Mouse (Mus musculus): ENCODE results near the gene Prkch.
"Not testable (repeated sequence)": the region's sequence is repeated elsewhere in the genome, so short reads cannot be mapped to it uniquely, and the experiment has no call there.

Gene Prkch

DNA sequence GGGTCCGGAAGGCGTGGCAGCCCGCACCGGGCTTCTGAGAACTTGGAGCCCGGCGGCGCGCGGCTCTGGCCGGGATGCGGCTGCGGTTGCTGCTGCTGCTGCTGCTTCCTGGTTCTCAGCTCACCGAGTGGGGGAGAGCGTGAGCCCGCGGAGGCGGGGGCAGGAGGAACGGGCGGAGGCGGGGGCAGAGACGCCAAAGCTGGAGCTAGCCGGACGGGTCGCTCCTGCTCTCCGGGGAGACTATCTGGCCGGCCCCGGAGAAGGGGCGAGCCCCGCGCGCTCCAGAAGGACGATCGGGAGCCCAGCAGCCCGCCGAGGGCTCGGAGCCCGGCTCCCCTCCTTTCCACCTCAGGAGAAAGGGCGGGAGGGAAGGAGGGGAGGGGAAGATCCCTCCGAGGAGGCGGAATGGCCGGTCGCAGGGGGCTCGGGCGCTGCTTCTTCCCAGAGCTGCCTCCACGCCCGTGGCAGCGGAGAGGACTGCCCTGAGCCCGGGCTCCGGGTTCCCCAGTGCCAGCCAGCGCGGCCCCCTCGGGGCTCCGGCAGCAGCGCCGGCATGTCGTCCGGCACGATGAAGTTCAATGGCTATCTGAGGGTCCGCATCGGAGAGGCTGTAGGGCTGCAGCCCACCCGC, at the start of gene Prkch:
TSS of gene Prkch (plus strand) at position 187 of the 631 bp plus-strand sequence.
- peak; percentile 65 for DNase-seq

DNA sequence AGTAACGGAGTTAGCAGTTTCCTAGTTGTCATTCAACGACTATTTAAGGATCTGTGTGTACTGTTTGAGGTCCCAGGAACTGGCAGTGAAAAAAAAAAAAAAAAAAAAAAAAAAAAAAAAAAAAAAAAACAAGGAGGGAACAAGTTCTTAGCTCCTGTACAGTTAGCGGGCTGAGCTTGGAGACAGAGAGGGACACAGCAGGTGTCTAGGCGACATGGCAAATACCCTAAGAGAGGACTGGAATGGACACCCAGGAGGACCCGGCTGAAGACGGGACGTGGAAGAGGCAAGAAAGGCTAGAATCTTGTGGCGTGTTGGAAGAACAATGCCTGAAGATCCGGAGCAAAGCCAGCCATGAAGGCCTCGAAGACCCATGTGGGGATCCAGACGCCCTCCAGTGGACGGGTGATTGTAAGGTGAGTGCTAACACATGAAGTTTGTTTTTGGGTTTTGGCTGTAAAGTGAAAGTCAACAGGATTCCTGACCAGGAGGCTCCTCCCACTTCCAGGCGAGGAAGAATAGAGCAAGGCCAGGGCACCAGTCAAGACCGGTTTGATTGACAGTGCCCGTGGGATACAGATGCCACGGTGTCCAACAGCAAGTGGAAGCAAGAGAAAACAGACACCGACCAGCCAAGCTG, 47.0 kb upstream of the Prkch start:
- DNase-seq: no peak

DNA sequence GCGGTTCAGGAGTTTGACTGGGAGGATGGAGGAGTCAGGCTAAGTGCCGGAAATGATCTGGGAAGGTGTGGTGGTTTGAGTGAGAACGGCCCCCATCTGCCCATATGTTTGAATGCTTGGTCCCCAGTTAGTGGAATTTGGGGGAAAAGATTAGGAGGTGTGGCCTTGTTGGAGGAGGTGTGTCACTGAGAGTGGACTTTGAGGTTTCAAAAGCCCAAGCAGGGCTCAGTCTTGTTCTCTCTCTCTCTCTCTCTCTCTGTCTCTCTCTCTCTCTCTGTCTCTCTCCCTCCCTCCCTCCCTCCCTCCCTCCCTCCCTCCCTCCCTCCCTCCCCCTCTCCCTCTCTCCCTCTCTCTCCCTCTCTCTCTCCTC, 46.5 kb upstream of the Prkch start:
- not testable (repeated sequence) for DNase-seq

DNA sequence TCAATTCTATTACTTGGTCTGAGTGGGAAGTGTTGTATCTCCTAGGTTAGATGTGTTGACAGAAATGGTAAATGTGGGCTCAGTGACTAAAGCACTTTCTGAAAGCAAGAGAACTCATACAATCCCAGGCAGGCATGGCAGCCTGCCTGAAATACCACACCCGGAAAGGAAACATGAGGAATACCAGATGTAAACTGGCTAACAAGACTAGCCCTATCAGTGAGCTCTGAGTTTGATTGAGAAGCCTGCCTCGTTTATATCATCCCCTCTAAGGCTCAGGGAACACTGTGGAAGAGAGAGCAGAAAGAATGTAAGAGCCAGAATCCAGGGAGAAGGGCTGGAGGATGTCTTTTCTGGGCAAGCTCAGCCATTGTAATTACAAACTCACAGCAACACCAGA, 45.4 kb upstream of the Prkch start:
- no peak for DNase-seq

DNA sequence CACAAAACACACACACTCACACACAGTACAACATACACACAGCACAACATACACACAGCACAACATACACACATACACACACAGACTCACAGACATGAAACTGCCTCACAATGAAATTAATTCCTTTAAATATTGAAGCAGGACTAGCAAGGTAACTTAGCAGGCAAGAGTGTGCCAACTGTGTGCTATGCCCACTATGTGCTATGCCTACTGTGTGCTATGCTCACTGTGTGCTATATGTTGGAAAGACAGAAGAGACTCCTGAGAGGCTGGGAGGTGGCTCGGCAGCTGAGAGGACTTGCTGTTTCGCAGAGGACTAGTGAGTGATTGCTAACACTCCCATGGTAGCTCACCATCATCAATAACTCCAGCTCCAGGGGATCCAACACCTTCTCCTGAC, 44.2 kb upstream of the Prkch start:
- DNase-seq: no peak

DNA sequence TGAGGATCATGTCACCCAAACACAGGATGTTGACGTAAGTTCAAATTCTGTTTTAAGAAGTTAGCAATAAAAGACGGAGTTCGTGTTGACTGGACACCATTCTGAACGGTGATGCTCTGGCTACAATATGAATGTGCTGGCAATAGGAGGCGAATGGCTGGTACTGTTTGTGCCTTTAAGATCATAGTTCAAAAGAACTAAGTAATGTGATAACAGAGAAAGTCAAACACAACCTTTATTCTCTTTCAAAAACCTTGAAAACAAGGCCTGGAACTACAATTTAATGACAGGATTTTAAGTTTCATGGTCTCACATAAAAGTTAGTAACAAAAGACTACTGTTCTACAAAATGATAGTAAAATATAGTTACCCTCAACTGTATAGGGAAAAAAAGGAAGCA, 41.4 kb upstream of the Prkch start:
- DNase-seq: no peak

DNA sequence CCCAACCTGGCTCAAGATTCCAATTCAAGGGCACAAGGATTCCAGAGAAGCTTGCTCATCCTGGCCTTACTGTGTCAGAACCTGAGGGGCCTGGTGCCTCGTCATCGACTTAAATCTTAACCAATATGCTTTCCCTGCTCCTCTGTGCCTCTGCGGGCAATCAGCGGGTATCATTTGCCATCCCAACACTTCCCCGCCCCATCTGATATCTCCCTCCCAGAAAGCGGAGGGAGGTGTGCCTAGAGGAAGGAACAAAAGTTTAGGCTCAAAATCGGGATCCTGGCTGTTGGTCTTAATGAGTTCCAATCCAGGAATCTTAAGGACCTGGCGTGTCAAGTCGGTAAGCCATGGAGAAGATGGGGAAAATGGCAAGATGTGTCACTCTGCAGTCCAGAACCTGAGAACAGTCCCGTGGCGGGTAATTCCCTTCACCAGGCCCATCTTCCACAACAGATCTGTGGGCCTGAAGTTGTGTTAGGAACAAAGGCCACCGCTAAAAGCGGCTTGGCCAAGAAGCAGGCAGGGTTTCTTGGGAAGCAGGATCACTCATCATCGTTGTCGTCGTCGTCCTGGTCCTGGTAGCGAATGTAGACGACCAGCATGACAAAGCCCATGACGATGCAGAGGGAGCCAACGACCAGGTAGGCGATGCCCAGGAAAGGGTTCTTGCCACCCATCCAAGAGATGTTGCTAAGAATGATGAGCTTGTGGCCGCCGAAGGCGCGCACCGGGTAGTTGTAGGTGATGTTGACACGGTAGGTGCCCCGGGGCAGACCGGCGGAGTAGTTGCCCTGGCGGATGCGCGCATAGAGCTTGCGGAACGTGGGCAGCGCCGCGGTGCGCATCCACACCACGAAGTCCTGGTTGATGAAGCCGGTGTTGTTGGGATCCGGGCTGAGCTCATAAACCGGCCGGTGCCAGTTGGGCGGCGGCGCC, 39.6 kb upstream of the Prkch start:
- no peak for DNase-seq

DNA sequence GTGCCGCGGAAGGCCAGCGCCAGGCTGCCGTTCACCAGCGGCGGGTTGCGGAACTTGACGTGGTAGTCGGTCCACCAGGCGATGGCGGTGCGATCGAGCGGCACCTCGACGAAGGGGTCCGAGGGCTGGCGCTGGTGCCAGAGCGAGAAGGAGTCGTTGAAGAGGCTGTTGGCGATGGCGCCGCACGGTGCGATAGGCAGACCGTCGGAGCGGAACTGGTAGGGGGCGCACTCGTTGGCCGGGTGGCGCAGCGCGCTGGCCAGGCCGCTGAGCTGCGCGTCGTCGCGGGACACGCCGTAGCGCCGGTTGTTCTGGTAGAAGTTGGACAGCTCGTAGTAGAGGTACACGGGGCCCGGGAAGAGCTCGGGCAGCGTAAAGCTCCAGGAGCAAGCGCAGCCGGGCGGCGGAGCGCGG, 38.9 kb upstream of the Prkch start:
- peak; percentile 38 for DNase-seq

DNA sequence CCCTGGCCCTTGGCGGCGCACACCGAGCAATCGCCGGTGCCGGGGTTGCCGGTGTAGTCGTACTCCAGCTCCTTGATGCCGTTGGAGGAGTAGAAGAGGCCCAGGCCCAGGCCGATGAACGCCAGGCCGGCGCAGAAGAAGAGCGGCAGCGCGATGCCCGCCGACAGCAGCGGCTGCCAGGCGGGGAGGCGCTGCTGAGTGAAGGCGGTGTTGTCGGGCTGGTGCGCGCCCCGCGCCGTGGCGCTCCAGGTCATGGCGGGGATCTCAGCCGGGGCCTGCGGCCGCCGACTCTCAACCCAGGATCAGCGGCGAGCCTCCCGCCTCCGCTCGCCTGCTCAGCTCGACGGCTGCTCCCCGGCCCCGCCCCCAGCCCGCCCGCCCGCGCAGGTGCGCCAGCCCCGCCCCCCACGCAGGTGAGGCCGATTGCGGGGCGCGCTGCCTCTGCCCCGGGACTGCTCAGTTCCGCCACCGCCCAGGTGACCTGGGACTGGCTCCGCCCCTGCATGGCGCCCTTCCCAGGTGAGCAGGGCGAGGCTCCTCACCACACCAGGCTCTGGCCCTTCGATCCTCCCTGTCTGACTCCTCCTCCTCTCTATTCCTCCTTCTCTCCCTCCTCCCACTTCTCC, 38.4 kb upstream of the Prkch start, which contains the start of gene Tmem30b:
TSS of gene Tmem30b (minus strand) at position 307 of the 626 bp plus-strand sequence.
- DNase-seq: no peak

DNA sequence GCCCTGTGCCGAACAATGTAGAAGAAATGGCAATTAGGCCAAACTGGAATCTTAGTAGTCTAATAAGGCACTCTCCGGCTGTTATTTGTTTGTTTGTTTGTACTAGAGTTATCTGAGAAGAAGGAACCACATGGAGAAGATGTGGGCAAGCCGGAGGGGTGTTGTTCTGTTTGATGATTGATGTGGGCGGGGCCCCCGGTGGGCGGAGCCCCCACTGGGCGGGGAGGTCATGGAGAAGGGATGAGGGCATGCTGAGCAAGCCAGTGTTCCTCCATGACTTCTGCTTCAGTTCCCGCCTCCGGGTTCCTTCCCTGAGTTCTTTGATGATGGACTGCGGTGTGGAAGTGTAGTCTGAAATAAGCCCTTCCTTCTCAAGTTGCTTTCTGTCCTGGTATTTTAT, 37.0 kb upstream of the Prkch start:
- no peak for DNase-seq

DNA sequence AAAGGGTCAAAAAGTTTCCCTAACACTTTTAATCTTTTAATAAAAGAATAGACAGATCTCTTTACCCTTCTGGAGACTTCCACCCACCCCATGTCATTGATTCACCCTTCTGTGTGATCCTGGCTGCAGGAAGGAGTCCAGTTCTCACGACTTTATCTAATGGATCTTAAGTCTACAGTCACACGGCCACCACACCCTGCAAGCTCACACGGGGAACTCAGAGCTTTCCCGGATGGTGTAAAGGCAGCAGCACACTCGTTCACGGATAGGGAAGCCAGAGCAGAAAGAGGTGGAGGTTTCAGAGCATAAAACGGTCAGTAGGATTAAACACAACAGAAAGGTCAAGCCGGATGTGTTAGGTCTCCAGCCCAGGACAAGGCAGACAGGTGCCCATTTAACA, 36.3 kb upstream of the Prkch start:
- DNase-seq: no peak

DNA sequence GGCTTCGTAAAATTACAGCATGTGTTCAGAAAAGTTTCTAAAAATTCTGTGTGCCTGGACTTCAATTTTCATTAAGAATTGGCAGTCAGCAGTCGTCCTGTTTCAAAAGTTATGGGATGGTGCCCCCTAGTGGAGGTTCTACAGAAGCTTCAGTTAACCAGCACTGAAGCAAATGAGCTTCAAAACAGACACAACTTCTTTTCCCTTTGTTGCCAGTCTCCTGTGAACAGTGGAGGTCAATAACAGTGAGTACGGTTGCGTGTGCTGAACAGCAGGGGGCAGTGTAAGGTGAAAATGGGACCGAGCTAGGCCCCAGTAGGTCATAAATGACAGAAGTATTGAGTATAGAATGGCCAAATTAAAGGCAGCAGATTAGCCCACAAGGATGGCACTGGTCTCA, 30.4 kb upstream of the Prkch start:
- peak; percentile 77 for DNase-seq

DNA sequence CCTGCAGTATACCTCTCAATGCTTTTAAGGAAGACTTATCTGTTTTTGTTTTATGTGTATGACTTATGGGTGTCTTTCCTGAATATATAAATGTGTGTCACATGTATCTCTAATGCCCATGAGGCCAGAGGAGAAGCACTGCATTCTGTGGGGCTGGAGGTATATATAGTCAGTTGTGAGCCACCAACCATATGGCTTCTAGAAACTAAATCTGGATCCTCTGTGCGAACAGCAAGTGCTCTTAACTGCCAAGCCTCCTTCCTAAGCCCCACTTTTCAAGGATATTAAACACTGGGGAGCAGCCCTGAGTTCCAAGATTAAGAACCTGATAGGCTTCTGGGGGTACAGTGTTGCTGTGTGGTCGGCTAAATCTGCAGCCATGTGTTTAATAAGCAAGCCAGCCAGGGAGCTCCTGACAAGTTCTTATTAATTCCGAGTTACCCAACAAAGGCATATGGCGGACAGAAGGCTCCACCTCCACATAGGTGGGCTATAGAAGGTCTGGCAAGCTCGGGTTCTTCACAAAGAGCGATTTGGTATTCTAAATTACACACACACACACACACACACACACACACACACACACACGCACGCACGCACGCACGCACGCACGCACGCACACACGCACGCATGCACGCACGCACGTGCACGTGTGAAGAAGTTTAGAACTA, 25.9 kb upstream of the Prkch start:
- no peak for DNase-seq

DNA sequence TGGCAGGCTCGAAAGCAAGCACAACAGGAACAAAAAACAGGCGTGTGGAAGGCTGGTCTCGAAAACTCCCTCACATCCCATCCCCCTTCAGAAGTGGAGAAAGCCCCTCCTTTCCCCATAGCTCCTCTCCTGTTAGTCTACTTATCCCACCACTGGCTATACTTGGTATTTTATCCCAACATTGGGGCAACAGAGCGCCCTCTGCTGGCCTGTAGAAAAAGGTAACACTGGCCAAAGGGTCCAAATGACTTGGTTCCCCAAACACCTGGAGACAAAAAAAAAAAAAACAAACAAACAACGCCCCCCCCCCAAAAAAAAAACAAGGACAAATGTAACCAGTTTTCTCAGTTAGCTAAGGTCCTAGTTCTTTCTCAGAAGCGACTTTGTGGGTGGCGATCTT, 24.5 kb upstream of the Prkch start:
- no peak for DNase-seq

DNA sequence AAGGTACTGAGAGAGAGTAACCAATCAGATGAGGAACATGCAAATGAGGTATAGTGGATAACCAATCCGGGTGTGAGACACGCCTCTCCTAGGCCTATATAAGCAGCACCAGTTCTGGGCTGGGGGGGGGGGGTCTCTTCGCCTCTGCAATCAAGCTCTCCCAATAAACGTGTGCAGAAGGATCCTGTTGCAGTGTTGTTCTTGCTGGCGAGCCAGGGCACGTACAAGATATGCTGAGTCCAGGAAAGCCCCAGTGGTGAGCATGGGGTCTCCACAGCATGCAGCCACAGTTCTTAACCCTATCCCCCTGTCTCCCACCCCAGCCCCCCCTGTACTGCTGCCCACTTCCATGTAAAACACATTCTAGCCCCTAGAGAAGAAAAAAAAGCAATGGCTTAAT, 21.5 kb upstream of the Prkch start:
- DNase-seq: not testable (repeated sequence)

DNA sequence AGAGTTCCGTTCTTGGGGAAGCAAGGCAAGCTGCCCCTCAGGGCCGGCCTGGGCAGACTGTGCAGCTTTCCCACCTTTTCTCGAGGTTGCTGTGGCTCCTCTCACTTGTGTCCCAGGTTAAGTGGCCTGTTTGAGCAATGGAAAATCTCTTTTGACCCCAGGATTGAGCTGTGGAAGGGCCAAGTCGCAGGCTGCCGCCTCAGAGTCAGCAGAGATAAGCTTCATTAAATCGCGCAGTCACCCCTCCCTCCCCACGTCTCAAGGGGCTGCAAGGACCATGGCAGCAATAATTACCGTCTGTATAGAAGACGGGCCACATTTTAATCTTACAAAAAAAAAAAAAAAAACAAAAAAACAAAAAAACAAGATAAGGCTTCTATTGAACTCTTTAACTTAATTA, 20.4 kb upstream of the Prkch start:
- no peak for DNase-seq

DNA sequence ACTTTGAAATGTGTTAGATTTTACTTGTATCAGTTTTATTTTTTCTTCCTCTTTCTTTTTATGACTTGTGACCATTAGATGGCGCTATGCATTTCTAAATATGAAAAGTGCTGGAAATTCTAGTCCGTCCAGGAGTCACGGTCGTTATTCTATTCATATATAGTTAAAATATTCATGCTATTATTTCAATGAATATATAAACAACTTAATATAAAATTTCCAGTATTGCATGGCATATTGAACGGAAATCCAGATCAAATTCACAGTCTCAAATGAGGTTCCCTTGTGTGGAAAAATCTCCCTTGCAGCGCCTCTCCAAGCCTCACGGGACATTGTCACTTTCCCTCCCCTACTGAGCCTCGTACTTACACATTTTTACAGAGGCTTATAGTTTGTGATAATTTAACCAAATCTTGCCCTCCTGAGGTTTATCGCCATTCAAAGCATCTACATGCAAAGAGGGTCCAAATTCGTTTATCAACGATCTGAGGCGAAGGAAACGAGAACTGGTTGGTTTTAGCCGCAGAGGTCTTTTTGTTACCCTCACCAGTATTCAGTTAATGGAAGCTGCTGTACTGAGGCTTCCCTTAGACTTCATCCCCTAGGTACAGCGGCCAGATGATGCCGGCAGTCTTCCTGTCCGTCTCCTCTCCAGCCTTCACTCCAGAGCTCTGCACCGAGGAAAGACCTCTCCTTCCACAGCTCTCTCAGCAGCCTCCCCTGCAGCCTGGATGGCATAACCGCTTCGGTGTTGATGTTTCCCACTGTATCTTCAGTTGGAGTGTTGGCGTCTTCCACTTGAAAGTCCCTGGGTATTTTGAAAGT, 19.6 kb upstream of the Prkch start:
- peak; percentile 29 for DNase-seq

DNA sequence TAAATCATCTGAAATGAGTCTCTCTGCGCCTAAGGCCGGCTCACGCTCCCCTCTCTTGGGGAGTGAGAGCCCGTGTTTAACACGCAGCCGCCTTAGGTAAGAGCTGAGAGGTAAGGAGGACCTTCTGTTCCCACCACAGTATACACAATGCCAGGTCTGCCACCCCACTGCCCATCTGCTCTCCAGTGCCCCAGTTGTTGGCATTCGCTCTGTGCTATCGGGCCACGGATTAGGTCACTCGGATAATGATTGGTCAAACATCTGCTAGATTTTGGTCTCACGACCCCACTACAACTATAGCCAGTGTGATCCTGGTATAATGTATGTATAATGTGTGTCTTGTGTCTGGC, 19.0 kb upstream of the Prkch start:
- no peak for DNase-seq

DNA sequence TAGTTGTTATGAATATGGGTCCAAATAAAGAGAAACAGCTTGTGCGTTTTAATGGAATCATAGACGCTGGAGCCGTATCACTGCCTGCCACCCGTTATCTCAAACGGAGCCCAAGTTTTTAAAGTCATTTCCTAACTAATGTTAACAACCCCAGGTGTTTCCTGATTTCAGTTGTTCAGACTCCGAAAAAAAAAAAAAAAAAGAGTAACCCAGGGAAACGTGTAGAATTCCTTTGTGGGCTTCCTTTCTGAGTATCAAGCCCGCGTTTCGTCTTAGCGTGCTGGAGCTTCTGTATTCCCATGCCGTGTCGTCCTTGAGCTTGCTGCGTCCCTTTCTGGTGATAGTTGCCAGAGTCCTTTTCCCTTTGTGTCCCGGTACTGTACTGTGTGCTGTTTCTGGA, 10.0 kb upstream of the Prkch start:
- DNase-seq: no peak

DNA sequence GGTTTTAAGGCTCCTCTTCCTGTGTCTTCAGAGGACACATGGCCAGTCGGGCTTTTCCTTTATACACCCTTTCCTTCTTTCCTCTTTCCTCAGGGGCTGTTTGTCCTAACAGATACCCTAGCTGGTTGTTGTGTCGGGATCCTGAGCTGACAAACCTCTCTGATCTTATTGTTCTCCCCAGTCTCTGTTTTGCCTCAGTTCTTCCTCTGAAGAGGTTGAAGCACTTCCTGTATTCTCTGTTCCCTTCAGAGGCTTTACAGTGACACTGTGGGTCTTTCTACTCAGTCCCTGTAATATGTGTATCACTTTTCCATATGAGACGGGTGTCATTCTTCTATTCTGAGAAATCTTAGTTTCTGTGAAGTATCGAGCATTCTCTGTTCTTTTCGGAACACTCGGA, 6.5 kb upstream of the Prkch start:
- no peak for DNase-seq

DNA sequence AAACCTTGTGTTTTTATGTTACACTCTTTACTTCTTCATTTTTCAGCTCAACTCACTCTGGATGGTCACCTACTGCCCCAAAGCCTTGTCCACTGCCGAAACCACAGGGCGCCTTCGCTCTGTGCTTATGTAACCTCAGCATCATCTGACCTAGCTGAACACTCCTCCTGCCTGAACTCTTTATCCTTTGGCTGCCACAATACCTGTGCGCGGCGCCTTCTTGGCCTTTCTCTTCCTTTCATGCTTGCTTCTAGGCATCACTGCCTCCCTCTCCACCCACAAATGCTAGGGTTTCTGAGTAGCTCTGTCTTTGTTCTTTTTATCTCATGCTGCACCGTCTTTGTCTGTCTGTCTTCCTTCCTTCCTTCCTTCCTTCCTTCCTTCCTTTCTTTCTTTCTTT, 3.8 kb upstream of the Prkch start:
- DNase-seq: no peak

DNA sequence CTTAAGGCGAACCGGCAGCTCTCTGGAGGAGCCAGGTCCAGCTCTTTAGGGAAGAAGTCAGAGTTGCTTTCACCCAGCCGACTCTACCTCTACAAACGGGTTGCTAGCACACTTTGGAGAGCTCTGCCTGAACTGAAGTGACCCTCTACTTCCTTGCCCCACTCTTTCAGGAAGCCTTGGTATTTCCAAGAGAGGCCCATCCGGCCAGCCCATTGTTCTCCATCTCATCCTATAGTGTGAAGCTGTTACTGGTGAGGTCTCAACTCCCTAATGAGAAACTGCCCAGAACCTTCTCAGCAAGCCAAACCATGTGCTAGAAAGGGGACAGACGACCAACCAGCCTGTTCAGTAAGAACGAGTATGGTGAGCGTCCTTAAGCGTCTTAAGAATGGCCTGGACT, 1.3 kb upstream of the Prkch start:
- no peak for DNase-seq

All from right cerebral cortex, postnatal 4 days (tissue).